Mouse (Mus musculus) frontal cortex, postnatal 14 days (tissue): ENCODE results near the gene Slc48a1.
A peak's percentile ranks its signal among the peaks of the same experiment; 100 is the strongest.

Experiments used
- DNase-seq, 2 experiments: peaks; one replicate each; pipeline ENCODE4 v3.0.0; 2022; ENCODE audit warnings: low spot score in 2 of 2

Gene Slc48a1

DNA sequence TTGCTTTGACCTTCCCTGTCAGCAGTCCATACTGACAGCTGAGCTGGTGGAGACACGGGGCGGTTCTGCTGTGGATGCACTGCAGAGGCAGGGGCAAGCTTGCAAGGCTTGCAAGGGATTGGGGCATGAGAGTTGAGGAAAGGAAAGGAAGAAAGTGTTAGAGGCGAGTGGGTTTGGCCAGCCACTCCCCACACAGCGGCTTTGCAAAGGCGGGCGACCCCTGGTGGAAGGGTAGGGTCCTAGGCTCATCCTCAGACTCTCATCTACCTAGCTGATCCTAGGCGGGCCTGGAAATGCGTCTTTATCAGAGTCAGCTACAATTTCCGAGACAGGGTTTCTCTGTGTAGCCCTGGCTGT, 4.4 kb downstream of the Slc48a1 start:
- peak in 1 of 2 experiments; percentile 58 for DNase-seq

GRCm38 (mm10) chr15:97784092-97784559, 5.8 kb downstream of the Slc48a1 start:
- peak; percentile 64 to 77 for DNase-seq

- no peak for DNase-seq
These were observed 6.3 kb downstream of the Slc48a1 start for GRCm38 (mm10) chr15:97784561-97785161.

DNA sequence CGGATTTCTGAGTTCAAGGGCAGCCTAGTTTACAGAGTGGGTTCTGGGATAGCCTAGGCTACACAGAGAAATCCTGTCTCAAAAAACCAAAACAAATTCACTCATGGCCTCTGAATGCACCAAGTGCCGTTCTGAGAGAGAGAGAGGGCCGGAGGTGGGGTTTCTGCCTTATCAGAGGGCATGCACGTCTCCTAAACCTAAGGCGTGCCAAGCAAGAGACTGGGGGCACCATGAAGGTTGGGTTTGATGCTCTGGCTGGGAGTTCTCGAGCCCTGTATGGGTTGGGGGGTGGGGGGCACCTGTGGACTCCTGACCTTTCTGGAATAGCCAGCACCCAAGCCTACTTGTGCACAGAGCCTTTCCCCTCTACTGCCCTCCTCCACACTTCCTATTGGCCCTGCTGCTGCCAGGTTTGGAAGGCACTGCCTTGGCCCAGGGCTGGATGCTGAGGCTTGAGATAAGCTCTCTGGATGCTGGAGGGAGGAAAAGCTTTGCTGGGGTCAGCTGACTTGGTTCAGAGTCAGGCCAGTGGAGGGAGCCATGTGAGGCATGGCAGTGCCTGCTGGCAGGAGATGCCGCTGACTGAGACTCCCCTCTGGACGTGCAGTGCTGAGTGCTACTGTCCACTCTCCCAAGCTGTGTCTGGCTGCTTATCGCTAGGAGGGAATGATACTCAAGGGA, 7.6 kb downstream of the Slc48a1 start:
- DNase-seq: no peak

- DNase-seq: no peak
These were observed 8.2 kb downstream of the Slc48a1 start for GRCm38 (mm10) chr15:97786412-97787112.

DNA sequence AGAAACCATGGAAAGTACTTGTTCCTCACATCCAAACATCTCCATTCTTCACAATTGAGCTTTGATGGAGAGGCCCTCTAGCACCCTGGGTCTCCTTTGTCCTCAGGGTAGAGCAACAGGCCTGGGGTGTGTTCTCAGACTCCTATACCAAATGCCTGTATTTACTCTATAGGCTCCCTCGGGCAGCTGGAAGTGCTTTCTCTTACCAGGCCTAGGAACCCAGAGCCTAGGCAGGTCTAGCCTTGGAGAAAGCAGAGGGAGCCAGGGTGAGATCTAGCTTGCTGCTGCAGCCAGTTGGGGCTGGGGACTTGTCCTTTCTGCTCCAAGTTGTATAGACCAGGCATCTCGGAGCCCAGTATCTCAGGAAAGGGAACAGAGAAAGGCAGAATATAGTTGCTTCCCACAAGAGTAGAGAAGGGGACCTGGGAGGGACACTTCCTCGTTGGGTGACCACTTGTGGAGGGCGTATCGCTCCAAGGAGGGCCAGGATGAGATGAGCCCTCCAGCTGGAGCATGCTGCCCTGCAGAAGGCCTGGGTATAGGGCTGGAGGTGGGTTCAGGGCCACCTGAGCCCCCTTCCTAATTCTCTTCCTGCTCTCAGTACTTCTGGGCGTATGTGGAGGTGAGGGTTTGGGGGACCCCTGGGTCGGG, 9.0 kb downstream of the Slc48a1 start:
- DNase-seq: no peak

DNA sequence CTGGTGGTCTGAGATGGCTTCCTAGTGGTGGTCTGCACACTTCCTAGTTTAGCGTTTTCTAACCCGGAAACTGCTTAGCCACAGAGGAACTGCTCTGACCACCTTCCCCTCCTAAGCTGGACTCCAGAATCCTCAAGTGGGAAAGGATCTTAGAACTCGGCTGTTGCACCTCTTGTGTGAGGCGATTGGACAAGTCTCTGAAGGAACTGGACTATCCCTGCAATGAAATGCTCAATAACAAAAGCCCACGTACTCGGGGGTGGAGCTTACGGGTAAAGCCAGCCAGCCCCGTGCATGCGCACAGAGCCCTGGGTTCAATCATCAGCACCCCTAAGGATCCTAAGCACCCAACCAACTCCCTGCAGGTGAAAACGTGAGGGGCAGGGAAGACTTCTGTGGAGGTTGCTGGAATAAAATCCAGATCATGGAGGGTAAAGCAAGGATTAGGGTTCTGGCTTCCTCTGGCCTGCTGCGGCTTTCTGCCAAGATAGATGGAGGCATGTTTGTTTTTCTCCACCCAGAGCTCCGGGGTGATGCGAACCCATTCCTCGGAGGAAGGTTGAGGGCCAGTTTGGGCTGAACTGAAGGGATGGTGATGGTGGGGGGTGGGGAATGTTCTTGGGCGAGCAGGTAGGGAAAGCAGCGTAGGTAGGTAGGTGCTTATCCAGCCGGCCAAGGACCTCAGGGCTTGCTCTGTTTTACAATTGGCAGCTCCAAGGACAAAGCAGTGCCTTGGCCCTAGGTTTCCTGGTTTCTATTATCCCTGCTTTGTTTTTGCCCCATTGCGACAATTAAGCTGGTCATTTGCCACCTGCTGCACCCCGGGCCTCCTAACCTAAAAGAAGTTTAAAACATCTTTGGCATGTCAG, 9.7 kb downstream of the Slc48a1 start:
- DNase-seq: no peak

DNA sequence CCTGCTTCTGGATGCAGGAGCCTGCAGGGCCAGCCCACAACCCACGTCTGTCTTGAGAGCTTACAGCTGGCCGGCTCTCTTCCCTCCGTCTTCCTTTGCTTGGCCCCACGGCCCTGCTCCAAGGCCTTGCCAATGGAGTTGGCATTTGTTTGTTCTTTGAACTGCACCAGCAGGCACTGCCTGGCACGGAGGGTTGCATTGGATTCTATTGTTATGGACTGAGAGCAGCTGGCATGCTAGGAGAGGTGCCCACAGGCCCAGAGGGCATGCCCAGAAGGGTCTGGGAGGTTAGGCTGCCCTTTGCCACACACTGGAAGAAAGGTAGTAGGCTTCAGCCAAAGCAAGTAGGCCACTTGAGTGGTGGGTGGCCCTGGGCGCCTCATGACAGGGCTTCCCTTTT, 10.5 kb downstream of the Slc48a1 start:
- DNase-seq: peak in 1 of 2 experiments; percentile 68

- DNase-seq: peak in 1 of 2 experiments; percentile 43
These were observed 11.6 kb downstream of the Slc48a1 start for GRCm38 (mm10) chr15:97789761-97790505.

DNA sequence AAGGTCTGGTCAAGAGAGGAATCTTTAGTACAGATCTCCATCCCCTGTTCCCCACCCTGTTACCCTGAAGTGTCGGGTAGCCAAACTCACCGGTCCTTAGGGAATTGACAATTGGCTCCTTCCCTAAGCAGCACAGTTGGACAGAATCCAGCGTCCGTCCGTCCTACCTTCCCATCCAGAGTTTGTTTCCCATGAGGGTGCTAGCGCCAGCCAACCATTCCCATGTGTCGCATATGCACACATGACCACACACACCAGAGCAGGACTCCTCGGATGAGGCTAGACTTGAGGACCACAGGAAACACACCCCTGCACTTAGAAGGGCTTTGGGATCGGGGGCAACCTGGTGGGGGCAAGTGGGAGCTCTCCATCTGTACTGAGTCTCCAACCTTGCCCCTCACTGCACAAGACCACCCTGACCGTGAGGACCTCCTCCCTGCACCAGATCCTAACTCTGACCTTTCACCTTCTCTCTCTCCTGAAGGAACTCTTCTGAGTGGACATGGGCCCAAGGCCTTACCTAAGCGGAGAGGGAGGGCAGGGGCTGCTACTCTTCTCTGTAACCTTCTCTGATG, 12.9 kb downstream of the Slc48a1 start:
- DNase-seq: no peak

DNA sequence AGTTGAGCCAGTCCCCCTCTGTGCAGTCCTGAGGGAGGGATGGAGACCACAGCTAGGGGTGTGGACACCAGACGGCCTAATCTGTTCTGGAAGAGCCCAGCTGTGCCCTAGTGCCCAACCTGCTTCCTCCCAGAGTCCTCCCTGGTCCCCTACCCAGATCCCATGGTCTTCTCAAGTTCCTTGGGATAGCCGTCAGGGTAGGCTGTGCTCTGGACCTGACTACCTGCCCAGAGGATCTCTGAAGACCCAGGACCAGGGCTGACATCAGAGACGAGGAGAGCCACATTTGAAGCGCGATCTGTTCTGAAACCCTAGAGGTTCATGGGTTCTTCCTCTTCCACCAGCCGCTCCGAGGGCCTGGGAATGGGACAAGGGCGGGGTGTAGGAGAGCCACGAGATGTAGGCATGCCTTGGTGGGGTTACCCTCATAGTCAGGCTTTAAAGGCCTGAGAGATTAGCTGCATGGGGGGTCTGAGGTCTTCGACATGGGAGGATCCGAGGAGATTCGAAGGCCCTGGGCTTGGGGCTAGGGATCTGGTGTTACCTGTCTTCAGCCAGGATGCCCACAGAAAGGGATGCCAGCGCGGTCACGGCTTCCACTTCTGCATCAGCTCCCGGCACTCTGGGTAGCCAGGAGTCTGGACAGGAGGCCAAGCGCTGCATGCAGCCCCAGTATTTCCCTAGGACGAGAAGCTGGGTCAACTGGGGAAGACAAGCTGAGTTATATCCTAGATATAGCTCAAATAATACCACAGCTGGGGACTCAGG, 15.2 kb downstream of the Slc48a1 start:
- DNase-seq: no peak

GRCm38 (mm10) chr15:97794268-97794667, 15.9 kb downstream of the Slc48a1 start:
- DNase-seq: no peak

GRCm38 (mm10) chr15:97795559-97796235, 17.4 kb downstream of the Slc48a1 start:
- no peak for DNase-seq

DNA sequence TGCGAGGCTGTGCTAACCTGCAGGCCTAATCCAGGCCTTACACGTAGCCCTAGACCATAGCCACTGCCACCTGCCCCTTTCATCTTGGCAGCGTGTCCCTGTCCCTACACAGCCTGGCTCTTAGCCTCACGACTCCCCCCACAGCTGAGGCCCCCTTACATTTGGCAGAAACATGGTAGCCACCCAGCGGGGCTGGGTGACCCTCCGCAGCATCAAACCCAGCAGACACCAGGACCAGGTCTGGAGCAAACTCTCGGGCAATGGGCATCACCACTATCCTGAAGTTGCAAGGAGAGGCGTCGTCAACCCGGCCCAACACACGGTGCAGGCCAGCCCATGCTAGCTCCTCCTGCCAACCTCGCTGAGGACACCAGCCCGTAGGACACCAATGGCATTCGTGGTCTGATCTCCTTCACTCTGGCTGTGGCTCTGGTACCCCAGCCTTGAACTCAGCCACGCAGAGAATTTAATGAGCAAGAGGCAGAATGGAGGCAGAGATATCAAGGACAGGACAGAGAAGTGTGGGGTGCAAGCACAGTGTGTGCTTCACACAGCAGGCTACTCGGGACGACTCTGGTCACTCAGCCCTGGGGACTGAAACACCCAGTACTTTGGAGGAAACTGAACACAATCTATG, 18.5 kb downstream of the Slc48a1 start:
- no peak for DNase-seq

- DNase-seq: no peak
These were observed 19.8 kb downstream of the Slc48a1 start for GRCm38 (mm10) chr15:97798134-97798533.

DNA sequence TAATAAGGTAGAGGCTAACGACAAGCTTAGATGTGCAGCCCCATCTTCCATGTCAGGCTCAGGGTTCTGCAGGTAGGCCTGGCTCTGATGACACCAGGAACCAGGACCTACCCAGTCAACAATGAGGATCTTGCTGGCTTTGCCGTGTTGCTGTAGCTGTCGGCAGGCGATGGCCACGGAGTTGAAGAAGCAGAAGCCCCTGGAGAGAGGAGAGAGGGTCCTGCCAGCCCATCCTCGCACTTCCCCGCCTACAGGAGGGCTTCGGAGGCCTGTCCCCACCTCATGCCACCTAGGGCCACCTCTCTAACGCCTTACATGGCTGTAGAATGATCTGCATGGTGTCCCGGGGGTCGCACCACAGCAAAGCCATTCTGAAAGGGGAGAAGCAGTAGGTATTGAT, 21.1 kb downstream of the Slc48a1 start:
- DNase-seq: no peak

GRCm38 (mm10) chr15:97800853-97801252, 22.5 kb downstream of the Slc48a1 start:
- DNase-seq: no peak

DNA sequence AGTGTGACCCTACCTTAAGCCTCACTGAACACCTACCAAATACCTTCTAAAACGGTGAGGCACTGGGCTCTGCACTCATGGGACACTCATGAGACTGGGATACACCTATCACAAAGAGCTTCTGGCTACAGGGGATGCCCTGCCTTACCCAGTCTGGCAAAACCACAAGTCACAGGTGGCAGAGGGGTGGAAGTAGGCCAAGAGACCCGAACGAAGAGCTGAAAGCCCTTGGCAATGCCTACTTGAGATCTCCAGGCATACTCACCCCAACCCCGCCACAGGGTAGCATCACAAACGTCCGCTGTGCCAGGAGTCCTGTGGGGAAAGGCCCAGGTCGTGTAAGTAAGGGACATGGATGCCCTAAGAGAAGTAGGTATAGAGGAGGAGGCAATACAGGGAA, 23.5 kb downstream of the Slc48a1 start:
- DNase-seq: no peak

GRCm38 (mm10) chr15:97802575-97802974, 24.3 kb downstream of the Slc48a1 start:
- no peak for DNase-seq
